Mouse (Mus musculus) forebrain, postnatal 0 days (tissue): ENCODE data around the gene Pdlim7. TPM values are rescaled to one million over a fixed set of nuclear protein-coding genes. Genes with fewer than 3 reads are reported as not detected.
A peak's percentile ranks its signal among the peaks of the same experiment; 100 is the strongest.

ENCODE experiments used
- ATAC-seq: fragments of 200-750 bp; cut with Nextera tagmentation; 2 replicates; pipeline ENCODE4 v1.8.0; 2017; ENCODE audit warnings: mild to moderate bottlenecking, moderate library complexity
- DNase-seq: peaks from one replicate; pipeline ENCODE4 v3.0.0-alpha.2; 2015
- H3K27ac ChIP-seq: fragments of 300-500 bp; sonication (generic); 2 replicates; pipeline ENCODE4 v1.5.1; 2014; ENCODE audit warnings: low read depth, mild to moderate bottlenecking, antibody characterized with exemption, low read length, moderate library complexity, mixed read lengths
- H3K27me3 ChIP-seq: fragments of 300-500 bp; sonication (generic); 2 replicates; pipeline ENCODE4 v1.6.1; 2014; ENCODE audit warnings: mild to moderate bottlenecking, low read length, mixed read lengths; ENCODE audit not compliant: insufficient read depth
- H3K36me3 ChIP-seq: fragments of 300-500 bp; sonication (generic); 2 replicates; pipeline ENCODE4 v1.6.1; 2014; ENCODE audit warnings: mild to moderate bottlenecking, moderate library complexity; ENCODE audit not compliant: insufficient read depth
- H3K4me1 ChIP-seq: fragments of 300-500 bp; sonication (generic); 2 replicates; pipeline ENCODE4 v1.6.1; 2014; ENCODE audit warnings: antibody characterized with exemption; ENCODE audit not compliant: insufficient read depth
- H3K4me2 ChIP-seq: fragments of 300-500 bp; sonication (generic); 2 replicates; pipeline ENCODE4 v1.6.1; 2014; ENCODE audit warnings: low read depth, mild to moderate bottlenecking, moderate library complexity
- H3K4me3 ChIP-seq: fragments of 300-500 bp; sonication (generic); 2 replicates; pipeline ENCODE4 v1.5.1; 2014; ENCODE audit warnings: low read depth, low read length, mixed read lengths
- H3K9ac ChIP-seq: fragments of 300-500 bp; sonication (generic); 2 replicates; pipeline ENCODE4 v1.6.1; 2014; ENCODE audit warnings: mild to moderate bottlenecking
- H3K9me3 ChIP-seq: fragments of 300-500 bp; sonication (generic); 2 replicates; pipeline ENCODE4 v1.6.1; 2016; ENCODE audit warnings: low read length
- CTCF ChIP-seq: sonication (generic); IDR thresholded peaks from 2 replicates; pipeline ENCODE4 v1.5.1; 2016; ENCODE audit warnings: antibody characterized with exemption, control low read depth, low read depth
- WGBS: fragments of 180-500 bp; shearing (Covaris S2); extraction: QIAGEN DNeasy Blood & Tissue Kit; methylation state at CpG from one replicate; pipeline ENCODE4 v1.1.7; 2014; 5-methylcytosine and 5-hydroxymethylcytosine counted together
- polyA plus RNA-seq: library from polyadenylated mRNA; unstranded; fragments of >200 nt; fragmentation: Nextera tagmentation; extraction: Ambion mirVana; gene quantifications from 2 replicates; pipeline ENCODE4 v1.2.1, GENCODE M21; 2015
- total RNA-seq: library from RNA; depleted of rRNA; stranded (reverse); fragments of >200 nt; gene quantifications from 2 replicates; pipeline ENCODE4 v1.2.3, GENCODE M21; 2014; rRNA removed

Pdlim7 gene
- total RNA-seq = 26.6 and 36.7 TPM in 2 replicates
- 114 and 115 TPM in 2 replicates for polyA plus RNA-seq

DNA sequence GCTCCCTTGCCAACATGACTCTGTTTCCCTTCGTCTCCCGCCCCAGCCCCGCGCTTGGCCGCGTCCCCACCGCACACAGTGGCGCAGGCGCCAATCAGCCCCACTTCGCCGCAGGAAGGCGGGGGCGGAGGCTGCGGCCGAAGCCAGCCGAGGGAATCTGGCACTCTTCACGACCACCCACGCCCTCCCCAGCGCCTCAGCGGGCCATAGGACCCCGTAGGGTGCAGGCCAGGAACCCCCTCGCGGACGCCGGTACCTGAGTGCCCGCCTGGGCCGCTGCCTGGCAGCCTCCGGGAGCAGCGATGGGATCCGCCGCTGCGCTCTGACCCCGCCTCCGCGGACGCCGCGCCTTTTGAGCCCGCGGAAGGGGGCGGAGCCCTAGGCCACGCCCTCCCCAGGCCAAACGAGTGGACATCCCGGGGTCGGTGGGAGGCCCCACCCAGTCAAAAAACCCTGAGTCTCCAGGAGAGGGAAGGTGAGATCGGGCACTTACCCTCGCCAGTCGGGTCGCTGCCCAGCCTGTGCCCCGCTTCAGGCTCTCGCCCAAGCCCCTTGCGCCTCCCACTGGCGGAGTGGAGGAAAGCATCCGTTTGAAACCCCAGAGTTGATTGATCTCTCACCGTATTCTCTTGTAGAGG is at the start of gene Pdlim7:
Gene Pdlim7 (minus strand): TSS at position 566 of the 638 bp plus-strand sequence.
- under 1% methylated on average over 52 of the region's 55 CpGs for WGBS

DNA sequence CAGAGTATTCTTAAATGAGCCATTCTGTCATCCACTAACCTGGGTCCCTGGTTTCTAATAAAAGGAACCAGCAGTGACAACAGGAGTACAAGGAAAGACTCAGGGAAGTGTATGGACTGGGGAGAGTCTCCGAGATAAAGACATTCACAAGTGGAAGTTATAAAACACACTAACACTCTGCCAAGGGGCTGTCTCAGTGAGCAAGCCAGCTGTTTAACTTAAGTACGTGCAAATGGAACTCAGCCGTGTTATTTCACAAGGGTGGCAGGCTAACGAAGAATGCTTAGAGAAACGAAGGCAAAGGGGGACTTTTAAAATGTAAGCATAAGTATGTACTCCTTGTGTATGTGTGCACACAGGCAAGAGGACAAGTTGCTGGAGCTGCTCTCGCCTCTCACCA is 44.0 kb upstream of the Pdlim7 start:
- TF ChIP-seq CTCF = no peak

More for the DNA sequence above, at the start of gene Pdlim7:
- no peaks in the 10 kb centered on the region for H3K9me3 ChIP-seq
- peak within 1 kb of the TSS; percentile 91 for H3K4me2 ChIP-seq
- H3K27ac ChIP-seq = peak within 1 kb of the TSS; percentile 80
- no peaks in the 10 kb centered on the region for H3K27me3 ChIP-seq
- peak within 1 kb of the TSS; percentile 82 for H3K4me3 ChIP-seq
- ATAC-seq (peak; percentile 80), DNase-seq (peak; percentile 89)
- TF ChIP-seq CTCF = peak; percentile 91
- H3K36me3 ChIP-seq = peaks cover 17% of the 10 kb centered on the region
- peak within 1 kb of the TSS; percentile 79 for H3K9ac ChIP-seq
- H3K4me1 ChIP-seq = peaks cover 20% of the 10 kb centered on the region; the same call in 1 of the 2 replicates

DNA sequence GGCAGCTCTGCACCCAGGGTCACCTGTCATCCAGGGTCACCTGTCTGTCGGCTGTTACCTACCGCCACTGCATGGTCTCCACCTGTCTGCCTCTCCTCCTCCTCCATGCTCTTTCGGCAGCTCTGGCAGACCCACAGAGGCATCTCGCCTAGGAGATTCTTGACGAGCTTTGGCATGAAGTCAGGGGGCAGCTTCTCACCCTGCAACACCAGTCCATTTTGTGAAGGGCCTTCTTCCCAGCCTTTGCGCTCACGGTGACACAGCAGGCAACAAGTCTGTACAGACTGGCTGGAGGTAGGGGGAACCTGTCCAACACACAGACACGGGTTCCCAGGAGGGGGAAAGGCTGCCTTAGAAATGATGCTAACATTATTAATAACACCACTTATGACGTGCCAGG is 42.4 kb upstream of the Pdlim7 start:
- Histone ChIP-seq H3K4me3 (no peak overlapping the region), H3K9me3 (no peaks in the 10 kb centered on the region), H3K4me2 (no peak overlapping the region), H3K9ac (no peak overlapping the region), H3K27ac (no peak overlapping the region), H3K36me3 (peaks cover 46% of the 10 kb centered on the region), H3K27me3 (no peaks in the 10 kb centered on the region), H3K4me1 (no peaks in the 10 kb centered on the region)
- no peak for ATAC-seq
- WGBS = 88% methylated on average over 9 of the region's 9 CpGs
- DNase-seq = no peak
- no peak for TF ChIP-seq CTCF

More for the DNA sequence above, 44.0 kb upstream of the Pdlim7 start:
- H3K27me3 ChIP-seq = no peaks in the 10 kb centered on the region
- 74% methylated on average over 6 of the region's 6 CpGs for WGBS
- DNase-seq = no peak
- no peak overlapping the region for H3K9ac ChIP-seq
- no peak overlapping the region for H3K4me3 ChIP-seq
- H3K36me3 ChIP-seq = peaks cover 32% of the 10 kb centered on the region
- no peak for ATAC-seq
- H3K4me1 ChIP-seq = no peaks in the 10 kb centered on the region
- no peaks in the 10 kb centered on the region for H3K9me3 ChIP-seq
- H3K4me2 ChIP-seq = no peak overlapping the region
- no peak overlapping the region for H3K27ac ChIP-seq

DNA sequence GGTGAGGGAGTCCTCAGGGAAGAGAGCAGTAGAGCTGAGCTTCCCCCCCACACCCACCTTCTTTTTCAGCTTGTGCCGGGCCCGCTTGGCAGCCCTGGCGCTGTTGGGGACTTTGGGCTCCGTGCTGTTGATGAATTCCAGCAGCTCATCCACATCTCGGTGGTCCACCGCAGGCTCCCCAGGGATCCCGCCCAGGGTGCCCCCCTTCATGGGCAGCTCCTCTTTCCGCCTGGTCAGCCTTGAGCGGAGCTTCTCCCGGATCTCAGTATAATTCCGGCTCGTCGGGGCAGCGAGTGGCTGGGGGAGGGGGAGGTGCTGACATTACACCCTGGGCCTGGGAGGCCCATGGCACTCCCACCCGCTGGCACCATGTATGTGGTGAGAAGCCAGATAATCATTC is 35.6 kb upstream of the Pdlim7 start:
- H3K4me1 ChIP-seq = no peaks in the 10 kb centered on the region
- WGBS = 87% methylated on average over 15 of the region's 15 CpGs
- H3K4me2 ChIP-seq = no peak overlapping the region
- no peaks in the 10 kb centered on the region for H3K27me3 ChIP-seq
- ATAC-seq = no peak
- H3K27ac ChIP-seq = no peak overlapping the region
- no peak for TF ChIP-seq CTCF
- H3K9ac ChIP-seq = no peak overlapping the region
- H3K9me3 ChIP-seq = no peaks in the 10 kb centered on the region
- peaks cover 84% of the 10 kb centered on the region for H3K36me3 ChIP-seq
- DNase-seq = no peak
- H3K4me3 ChIP-seq = no peak overlapping the region

DNA sequence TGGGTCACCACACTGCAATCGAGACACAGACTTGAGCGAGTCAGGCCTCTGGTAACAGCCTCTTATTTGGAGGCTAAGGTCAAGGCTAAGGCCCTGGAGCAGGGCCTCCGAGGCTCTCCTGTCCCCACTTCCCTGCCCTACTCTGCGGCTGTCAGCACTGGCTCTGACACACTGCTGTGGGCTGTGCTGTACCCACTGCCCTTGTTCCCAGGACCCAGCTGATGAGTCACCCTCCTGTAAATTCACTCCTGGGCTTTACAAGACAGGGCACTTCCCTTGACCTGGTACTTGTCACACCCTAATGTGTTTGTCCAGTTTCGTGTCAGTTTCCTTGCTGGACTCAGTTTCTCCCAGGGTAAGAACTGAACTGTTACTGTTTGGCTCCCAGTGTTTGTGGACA is 35.0 kb upstream of the Pdlim7 start:
- Histone ChIP-seq H3K9me3 (no peaks in the 10 kb centered on the region), H3K4me1 (no peaks in the 10 kb centered on the region), H3K9ac (no peak overlapping the region), H3K36me3 (peaks cover 84% of the 10 kb centered on the region), H3K4me3 (no peak overlapping the region), H3K27ac (no peak overlapping the region), H3K27me3 (no peaks in the 10 kb centered on the region), H3K4me2 (no peak overlapping the region)
- 92% methylated on average over 5 of the region's 5 CpGs for WGBS
- DNase-seq (no peak), ATAC-seq (no peak)
- no peak for TF ChIP-seq CTCF

DNA sequence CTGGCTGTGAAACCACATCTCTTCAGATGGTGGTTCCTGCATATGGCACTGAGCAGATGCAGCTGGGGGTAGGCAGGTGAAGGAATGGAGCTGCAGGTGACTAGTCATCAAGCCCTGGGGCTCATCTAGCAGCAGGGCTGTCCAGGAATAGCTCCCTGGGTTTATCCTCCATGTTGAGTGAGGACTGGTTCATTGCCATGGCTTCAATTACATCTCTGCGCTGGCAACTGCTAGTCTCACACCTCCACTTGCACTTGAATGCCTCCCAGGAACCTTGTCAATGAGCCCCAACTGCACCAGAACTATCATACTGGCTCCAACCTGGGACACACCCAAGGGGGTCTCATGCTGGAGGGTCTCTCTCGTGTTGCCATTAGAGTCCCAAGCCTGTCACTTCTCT is 34.4 kb upstream of the Pdlim7 start:
- no peak for DNase-seq
- Histone ChIP-seq H3K9me3 (no peaks in the 10 kb centered on the region), H3K9ac (no peak overlapping the region), H3K27ac (no peak overlapping the region), H3K4me2 (no peak overlapping the region), H3K27me3 (no peaks in the 10 kb centered on the region), H3K36me3 (peaks cover 86% of the 10 kb centered on the region), H3K4me3 (no peak overlapping the region), H3K4me1 (no peaks in the 10 kb centered on the region)
- no peak for ATAC-seq
- no peak for TF ChIP-seq CTCF
- 92% methylated on average over 2 of the region's 2 CpGs for WGBS

DNA sequence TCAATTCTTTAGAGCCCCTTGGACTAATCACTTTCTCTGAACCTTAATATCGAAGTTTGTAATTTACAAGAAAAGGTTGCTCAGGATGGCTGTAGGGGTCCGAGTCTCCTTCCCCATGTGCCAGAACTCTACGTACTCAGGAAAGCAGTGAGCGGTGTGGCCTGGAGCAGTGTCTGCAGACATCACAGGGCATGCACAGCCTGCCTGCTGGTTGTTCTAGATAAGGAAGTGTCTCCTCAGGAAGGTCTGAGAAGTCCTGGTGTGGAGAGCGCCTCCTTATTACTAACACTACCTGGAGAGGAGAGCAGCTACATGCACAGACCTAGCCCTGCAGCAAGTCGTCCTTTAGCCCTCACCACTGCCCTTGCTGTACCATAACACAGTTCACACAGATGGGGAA is 31.3 kb upstream of the Pdlim7 start:
- Histone ChIP-seq H3K36me3 (peaks cover 88% of the 10 kb centered on the region), H3K9me3 (no peaks in the 10 kb centered on the region), H3K4me1 (no peaks in the 10 kb centered on the region), H3K4me3 (no peak overlapping the region), H3K4me2 (no peak overlapping the region), H3K27ac (no peak overlapping the region), H3K27me3 (no peaks in the 10 kb centered on the region), H3K9ac (no peak overlapping the region)
- ATAC-seq (no peak), DNase-seq (no peak)
- WGBS = 91% methylated on average over 6 of the region's 6 CpGs
- no peak for TF ChIP-seq CTCF
